Mouse (Mus musculus): ENCODE data around the gene Cpm. TPM values are rescaled to one million over a fixed set of nuclear protein-coding genes. Genes with fewer than 3 reads are reported as not detected.

Gene Cpm
- polyA plus RNA-seq (2012; ENCODE audit: low replicate concordance), result 3.0 and 5.9 TPM in 2 replicates

GRCm38 (mm10) chr10:117629169-117629971 is at the start of gene Cpm:
Gene Cpm (plus strand): TSS chr10:117629500.

GRCm38 (mm10) chr10:117710604-117711141 is 81.4 kb downstream of the Cpm start, which contains the start of gene Mdm2:
Gene Mdm2 (minus strand): TSS chr10:117710758.

Other genes starting within 250 kb of the Cpm start
- gene Cpsf6, start 249.5 kb upstream of the Cpm start, polyA plus RNA-seq (2012; ENCODE audit: low replicate concordance), result 209 and 397 TPM in 2 replicates
- 31.3 and 47.1 TPM in 2 replicates for gene Mdm2, start 81.3 kb downstream of the Cpm start, polyA plus RNA-seq (2012; ENCODE audit: low replicate concordance)
- gene Slc35e3, start 116.9 kb downstream of the Cpm start, polyA plus RNA-seq (2012; ENCODE audit: low replicate concordance), result 2.0 and 3.5 TPM in 2 replicates
- gene Nup107, start 163.2 kb downstream of the Cpm start, polyA plus RNA-seq (2012; ENCODE audit: low replicate concordance), result 13.1 and 14.1 TPM in 2 replicates
- 55.5 and 76.8 TPM in 2 replicates for gene Rap1b, start 216.5 kb downstream of the Cpm start, polyA plus RNA-seq (2012; ENCODE audit: low replicate concordance)

Measured in hematopoietic multipotent progenitor cell, adult 10-12 weeks (in vitro differentiated cells).